Mouse (Mus musculus) thymus, adult 18-20 months (tissue): Measurements from ENCODE around the gene Dnajb5.
"Not testable (repeated sequence)": the region's sequence is repeated elsewhere in the genome, so short reads cannot be mapped to it uniquely, and the experiment has no call there.

Experiments
- DNase-seq, 2 experiments: peaks; one replicate each; pipeline ENCODE4 v3.0.0; 2022; ENCODE audit warnings: mixed read lengths in 2 of 2

The Dnajb5 gene

DNA sequence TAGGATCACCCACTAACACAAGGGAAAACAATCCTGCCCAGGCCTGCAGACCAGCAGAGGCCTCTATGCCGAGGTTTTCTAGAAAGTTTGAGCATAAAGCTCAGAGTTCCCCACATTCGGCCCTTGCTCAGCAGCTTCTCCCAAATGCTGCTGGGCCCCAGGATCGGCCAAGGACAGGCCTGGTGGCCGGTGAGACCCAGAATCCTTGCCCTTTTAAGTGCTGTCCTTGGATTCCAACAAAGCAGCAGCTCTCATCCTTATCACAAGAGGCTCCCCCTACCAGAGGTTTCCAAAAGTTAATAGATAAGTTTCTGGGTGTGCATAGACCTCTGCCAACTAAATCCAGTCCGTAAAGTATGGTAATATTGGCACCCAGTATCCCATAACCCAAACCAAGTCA, 24.3 kb downstream of the Dnajb5 start:
- no peak for DNase-seq

DNA sequence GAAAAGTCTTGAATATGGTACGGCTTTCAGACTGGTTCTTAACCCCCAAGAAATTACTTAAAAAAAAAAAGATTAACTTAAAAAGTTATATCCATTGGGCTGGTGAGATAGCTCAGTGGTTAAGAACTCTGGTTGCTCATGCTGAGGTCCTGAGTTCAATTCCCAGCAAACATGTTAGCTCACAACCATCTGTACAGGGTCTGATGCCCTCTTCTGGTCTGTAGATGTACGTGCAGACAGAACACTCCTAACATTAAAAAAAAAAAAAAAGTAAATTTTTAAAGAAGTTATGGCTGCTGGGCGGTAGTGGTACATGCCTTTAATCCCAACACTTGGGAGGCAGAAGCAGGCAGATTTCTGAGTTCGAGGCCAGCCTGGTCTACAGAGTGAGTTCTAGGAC, 28.4 kb downstream of the Dnajb5 start:
- DNase-seq, result no peak

DNA sequence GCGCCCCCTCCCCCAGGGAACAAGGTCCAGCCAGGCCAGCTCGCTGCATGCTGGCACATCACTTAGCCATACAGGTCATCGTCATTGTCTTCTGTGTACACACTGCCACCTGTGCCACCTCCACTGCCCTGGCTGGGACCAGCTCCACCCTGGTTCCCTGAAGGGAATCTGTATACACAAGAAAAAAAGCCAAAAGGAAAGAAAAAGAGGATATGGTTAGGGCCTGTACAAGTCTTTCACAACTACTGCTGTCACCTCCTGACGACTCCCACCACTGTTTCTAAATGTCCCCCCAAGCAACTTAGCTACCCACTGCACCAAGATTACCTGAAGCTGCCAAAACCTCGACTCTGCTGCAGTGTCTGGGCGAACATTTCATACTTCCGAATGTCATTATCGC, 30.9 kb downstream of the Dnajb5 start:
- not testable (repeated sequence) for DNase-seq

DNA sequence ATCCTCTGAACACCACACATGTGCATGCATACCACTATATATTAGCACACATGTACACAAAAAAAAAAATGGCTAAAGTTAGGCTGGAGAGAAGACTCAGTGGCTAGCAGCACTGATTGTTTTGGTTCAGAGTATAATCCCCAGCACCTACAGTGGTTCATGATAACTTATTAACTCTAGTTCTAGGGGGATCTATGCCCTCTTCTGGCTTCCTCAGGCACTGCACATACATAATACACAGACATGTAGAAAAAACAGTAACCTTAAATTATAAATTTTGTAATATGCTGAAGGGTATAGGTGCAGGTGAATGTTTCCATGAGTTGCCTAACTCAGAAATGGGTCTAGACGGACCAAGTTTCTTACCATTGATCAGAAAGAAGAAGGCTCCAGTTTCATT, 38.7 kb downstream of the Dnajb5 start:
- no peak for DNase-seq

DNA sequence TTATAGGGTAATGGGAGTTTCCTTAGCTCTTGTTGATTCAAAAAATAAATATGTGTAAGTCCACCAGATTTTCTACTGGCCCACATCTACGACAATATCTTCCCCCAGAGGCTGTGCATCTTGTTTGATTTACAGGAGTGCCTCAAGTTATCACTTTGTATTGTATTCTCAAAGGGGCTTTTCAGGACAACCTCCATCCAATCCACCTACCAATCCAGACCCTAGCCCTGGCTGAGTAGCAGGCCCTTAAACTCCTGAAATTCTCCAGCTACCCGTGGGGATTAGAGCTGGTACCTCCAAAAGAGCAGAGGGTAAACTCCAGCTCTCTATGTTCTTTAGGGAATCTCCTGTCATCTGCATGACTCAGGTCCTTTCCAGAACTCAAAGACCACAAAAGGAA, 48.4 kb downstream of the Dnajb5 start:
- no peak for DNase-seq

DNA sequence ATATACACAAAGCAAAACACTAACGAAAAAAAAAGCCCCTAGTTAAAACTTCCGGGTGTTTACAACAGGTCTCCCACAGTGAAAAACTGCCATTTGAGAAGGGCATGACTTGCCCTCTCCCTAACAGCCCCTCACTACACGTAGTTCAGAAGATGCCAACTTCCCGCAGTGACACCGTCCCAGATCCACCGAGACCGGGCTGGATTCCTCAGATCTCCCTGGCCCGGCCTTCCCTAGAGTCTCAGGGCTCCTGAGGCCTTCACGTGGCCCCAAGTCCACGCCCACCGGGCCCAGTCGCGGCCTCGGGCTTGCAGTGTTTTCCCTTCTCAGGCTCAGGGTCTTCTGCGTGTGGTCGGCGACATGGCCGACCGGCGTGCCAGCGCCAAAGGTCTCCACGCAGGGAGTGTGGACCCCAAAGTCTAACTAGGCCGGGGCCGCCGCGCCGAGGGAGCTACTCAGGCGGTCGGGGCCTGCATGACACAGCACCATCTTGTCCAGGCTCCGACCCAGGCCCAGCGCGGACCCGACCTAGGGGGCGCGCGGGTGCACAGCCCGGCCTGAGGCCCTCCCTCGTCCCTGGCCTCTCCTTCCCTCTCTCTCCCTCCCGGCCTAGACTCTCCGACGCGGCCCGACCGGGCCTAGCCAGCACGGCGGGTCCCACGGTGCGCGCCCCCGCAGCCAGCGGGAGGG, 50.0 kb downstream of the Dnajb5 start:
- peak; percentile 61 to 66 for DNase-seq

DNA sequence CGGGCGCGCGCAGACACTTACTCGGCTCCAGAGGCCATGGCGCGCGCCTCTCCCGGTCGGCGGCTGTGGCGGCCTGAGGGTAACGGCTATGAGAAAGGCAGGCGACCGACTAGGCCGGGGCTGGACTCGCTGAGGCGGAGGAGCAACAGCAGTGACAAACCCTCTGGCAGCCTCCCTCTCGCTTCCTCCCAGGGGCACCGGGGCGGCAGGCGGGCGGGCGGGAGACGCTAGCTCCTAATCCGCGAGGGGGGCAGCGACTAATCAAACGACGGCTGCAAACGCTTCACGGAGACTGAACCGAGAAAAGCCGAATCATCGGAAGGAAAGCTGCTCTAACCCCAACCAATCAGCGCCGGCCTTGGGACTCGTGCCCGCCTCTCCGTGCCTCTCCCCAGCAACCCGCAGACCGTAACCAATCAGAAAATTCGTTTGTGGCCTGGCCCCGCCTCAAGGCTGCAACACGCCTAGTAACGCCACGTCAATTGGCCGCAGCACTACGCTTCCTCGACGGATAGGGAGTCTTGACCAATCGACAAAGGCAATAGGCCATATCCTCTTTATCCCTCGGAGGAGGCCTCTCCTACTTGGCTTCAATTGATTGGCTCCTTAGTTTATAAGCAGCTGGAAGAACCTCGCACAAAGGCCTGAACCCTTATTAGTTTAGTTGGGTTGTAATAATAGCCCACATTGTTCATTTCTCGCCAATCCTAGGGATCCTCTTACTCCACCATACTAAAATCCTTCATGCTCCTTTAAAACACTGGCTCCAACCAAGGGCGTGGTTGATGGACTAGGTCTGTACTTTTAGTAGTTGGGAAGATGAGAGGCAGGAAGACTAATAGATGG, 50.8 kb downstream of the Dnajb5 start, which contains the start of gene Vcp:
TSS of gene Vcp (minus strand) at position 367 of the 846 bp plus-strand sequence.
- DNase-seq, result peak; percentile 98 to 99

DNA sequence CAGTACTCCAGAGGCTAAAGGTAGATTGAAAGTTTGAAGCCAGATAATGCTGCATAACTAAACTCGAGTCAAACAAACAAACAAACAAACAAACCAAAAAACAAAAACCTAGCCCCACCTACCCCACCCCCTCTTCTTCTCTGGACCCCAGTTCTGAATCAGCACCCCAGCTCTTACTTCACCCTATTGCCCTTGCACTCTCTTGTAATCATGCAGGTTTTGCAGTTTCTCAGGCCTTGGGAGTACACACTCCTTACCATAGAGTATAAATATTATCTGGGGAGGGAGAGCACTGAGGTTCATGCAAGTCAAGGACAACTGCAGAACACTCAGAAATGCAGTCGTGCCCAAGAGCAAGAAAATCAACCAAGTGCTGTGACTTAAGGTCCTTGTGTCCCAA, 51.7 kb downstream of the Dnajb5 start:
- DNase-seq, result no peak

DNA sequence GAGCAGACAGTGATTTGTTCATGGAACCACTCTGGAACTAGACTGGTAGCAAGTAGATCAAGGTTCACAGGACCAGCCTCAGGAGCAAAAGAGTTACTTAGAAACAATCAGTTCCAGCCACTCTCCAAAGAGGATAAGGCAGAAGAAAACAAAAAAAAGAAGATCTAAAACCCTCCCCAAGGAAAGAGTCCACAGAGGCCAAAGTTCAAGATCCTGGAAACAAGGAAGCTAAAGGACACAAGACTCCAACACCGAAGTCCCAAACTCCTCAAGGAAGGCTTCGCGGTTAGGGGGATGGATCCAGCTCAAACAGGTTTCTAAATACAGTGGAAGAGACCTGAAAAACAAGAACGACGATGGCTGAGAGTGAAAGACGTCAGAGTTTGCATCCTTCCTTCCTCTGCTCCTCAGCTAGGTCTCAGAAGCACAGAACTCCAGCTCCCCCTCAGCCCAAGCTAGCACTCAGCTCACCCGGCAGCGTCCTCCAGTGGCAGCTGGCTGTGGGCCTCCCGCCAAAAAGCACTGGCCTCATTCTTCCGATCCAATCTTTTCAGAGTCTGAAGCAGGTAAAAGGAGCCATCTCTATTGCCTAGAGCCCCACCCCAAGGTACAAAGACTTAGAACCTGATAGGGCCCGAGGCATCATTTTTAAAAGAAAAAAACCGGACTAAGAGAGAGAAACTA, 53.3 kb downstream of the Dnajb5 start:
- DNase-seq, result no peak

DNA sequence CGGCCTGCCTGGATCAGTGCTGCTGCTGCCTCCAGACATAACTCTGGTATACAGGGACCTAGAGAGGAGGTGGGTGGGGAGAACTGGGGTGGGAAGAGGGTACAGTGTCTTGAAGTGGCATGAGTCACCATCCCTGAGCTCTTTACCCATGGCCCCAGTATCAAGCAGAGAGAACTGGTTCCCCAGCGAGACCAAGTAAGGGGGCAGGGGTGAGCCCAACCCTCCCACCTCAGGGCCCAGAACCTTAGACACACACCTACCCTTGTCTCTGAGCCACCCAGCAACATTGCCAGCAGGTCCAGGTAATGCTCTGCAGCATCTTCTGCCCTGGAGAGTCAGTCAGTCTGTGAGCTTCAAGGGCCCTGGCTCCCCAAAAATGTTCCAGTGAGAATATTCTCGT, 55.3 kb downstream of the Dnajb5 start:
- DNase-seq, result no peak

DNA sequence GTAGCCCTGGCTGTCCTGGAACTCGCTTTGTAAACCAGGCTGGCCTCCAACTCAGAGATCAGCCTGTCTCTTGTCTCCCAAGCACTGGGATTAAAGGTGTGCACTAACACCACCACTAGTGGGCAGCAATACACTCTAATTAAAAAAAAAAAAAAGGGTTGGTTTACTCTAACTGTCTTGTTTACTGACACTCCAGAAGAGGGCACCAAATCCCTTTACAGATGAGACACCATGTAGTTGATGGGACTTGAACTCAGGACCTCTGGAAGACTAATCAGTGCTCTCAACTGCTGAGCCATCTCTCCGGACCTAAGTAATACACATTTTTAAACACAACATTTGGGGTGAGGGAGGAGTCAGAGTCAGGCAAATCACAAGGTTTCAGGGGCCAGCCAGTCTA, 56.2 kb downstream of the Dnajb5 start:
- DNase-seq, result no peak
